Mouse (Mus musculus) kidney, adult 18-20 months (tissue): ENCODE results near the gene Colgalt2.
A peak's percentile ranks its signal among the peaks of the same experiment; 100 is the strongest.

Experiments used
- DNase-seq: peaks from one replicate; pipeline ENCODE4 v3.0.0; 2021

The Colgalt2 gene

DNA sequence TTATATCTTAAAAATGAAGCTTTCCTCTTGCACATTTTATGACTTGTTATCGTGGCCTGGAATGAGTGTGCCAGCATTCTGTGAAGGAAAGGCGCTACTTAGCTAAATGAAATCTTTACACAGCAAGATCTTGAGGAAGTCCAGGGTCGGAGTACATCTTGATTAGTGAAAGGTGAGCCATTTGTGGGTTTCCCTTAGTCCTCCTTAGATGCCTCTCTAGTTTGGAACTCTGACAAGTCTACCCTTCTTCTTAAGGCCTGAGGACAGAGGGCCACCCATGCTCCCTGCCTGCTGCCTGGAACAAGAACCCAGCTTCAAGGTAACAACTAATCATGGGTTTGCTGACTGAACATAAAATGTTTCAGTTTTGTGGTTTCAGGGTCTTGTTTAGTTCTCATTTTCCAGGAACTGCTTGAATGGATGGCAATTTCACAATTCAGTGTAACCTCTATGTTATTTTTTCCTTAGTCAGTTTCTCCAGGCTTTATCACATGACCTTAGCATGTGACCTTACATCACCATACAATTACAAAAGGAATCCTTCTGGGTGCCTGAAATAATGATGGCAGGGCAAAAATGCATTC lies 140.8 kb downstream of the Colgalt2 start:
- DNase-seq = no peak

DNA sequence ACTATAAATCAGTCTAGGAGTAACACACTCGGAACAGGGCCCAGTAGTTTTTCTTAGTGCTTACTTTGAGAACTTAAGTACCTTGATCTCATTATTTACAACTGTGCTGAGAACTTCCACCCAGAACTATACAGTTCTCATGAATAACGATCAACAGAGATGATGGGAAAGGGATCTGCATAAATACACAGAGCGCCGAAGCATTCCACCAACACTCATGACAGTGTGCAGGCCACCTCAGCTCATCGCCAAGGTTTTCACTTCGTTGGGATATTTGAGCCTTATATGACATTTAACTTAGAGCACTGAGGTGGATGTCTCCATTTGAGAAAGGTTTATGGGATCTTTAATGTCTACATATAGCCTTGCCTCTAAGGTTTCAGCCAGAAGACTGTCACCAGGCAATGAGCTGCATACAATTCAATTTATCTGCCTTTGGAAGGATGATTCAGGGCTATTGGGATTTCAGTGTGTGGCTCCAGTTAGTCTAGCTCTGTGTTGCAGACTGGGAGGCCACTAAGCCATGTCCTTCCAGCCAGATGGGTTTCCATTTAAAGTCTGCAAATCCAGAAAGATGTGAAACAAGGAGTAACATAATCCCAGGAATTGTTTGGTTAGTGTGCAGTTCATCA lies 143.2 kb downstream of the Colgalt2 start:
- DNase-seq = no peak

DNA sequence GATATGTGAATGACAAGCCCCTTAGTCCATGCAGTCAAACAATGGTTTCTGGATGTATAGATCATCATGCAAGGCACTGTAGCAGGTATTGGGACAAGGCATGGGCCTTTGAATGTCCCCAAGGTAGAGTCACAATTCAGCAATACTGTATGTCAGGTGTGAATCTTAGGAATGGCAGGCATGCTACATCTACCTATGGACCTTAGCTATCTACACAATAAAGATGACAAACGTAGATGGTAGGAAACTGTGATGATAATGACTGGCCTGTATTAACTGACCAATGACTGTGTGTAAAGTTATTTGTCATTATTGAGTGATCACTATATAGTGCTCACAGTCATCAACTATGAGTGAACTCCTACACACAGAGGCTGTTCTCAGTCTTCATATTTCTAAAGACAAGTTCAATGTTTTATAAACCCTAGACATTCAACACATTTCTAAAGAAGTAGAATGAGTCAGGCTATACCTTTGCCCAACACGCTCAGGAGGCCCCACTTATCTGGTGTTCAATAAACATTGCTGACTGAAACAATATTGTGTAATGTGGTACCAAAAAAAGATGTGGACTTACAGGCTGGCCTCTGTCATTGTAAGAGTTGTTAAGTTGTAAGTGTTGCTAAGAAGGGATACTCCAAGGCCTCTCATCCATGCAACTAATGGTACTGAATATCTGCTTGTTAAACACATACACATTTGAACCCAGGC lies 144.0 kb downstream of the Colgalt2 start:
- DNase-seq = no peak

DNA sequence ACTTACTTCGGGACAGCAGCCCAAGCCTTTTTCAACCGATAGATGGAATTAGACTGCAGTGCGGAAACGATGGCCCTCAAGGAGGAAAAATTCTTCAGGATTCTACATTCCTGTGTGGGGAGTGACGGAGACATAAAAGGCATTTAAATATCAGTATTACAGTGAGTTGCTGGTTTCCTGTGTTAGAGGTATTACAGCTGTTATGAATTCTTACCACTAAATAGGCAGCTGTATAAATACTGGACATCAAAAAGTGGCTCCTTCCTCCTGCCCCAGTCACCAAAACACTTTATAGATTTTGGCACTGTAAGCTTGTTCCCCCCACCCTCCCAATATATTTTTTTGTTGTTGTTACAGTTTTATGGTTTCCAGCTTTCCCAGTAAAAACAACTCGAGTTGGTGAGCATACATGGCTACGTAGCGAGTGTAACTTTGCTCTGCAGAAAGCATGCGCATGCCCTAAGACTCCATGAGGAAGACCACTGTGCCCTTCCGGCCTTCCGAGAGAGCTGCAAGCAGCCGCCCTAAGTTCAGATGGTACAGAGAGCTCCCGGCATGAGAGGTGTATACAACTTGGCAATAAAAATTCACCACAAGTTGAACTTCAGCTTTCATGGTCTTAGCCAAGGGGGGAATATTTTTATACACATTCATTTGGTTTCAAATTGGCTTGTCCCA lies 149.6 kb downstream of the Colgalt2 start:
- no peak for DNase-seq

DNA sequence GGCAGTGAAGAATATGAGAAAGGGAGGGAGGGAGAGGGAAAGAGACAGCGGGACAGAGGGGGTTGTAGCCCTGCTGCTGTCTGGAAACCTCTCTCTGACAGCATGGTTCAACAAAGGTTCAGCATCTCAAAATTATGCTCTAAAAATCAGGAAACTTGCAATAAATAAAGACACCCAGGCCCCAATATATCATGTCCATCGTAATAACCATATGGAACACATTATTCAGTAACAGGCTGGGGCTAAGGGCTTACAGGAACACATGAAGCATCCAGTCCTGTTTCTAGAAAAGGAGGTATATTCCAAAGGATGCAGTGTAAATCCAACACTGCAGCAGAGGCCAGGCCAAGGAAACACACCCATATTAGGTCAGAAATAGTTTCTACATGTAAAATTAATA lies 150.9 kb downstream of the Colgalt2 start:
- DNase-seq = no peak

DNA sequence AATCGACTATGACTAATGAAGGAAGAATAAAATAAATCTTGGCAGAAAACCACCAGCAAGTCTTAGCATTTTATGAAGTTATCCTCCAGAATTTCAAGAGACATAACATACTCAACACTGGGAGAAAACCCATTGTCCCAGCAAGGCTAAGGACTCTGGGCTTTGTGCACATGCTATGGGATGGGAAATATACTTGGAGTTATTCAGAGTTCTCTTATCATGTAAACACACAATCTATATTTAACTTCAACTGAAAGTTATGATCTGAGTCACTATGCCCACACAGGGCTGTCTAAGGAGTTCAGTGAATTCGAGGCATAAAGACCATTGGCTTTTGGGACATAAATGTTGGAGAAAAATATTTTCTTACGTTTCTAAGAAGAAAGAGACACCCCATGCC lies 151.3 kb downstream of the Colgalt2 start:
- no peak for DNase-seq

DNA sequence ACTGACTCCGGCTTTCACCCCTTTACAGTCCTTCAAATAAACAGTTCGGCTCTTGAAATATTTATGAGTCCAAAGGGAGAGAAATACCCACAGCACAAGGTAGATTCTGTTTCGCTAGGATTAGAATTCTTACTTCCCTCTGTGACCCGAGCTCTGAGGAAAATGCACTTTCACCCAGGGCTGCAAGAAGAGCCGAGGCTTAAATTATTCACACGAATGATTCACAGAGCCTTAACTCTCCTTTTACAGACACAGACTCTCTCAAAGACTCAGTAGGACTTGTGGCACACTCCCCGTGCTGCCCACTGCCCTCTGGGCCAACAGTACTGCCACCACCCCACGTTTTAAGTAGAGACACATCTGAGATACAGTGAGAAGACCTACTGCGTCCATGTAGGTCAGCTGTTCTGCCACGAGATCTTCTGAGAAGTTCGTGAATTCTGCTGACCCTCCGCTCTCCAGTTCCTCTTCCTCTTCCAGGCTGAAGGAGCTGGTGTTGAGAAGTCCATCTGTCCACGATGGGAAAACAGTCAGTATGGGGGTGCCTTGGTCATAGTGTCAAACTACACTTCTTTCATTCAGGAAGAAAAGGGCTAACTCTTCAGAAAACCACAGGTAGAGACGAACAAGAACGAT lies 154.4 kb downstream of the Colgalt2 start:
- peak; percentile 50 for DNase-seq

DNA sequence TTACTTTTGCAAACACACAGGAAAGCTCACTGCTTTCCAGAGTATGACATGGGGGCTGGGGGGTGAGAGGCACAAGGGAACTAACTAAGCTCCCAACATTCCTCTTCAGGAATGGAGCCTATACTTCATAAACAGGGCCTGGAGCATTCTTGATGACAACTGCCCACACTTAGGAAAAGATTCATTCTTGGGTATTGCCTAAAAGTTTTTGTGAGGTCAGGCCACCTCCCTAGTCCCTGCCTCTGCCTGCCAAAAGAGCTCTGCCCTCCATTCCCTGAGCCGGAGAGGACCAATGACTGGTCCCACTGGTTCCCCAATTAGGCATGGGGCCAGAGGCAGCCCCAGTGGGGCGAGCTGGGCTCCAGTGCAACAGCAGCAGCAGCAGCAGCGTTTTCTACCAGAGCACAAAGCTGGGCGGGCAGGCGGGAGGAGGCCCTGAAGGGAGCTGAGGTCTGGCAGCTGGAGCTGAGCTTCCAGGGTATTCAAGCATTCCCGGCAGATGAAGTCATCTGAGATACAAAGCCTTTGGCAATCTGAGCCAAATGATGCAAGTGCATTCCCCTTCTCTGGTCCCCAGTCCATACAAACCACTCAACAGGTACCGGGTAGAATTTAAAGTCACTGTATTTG lies 156.4 kb downstream of the Colgalt2 start:
- no peak for DNase-seq

DNA sequence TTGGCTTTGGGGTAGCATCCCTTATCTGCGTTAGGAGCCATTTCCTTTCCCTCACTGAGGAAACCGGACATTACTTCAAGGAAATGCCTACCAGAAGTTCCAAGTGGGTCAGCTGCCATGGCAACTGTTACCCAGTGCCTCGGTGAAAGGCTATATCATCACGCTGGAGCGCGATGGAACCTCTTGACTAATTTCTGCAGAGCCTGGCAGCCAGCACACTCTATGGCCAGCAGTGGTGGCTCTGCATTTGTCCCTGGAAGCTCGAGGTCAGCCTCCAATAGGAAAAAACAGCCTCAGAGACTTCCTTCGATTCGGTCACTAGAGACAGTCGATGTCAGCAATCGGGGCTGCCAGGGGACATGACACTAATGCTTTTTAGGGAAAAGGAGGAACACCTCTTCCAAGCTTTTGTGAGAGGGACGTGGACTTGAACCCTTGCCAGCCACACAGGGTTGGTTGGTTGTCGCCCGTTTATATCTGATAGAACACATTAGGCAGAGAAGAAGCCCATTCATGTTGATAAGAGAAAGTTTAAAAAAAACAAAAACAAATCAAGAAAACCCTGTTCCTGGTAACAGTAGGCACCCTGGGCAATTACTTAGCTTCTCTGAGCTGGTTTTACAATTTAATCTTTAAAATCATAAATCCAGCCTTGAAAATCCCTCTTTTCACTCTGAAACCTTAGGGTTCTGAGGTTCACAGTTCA lies 157.1 kb downstream of the Colgalt2 start:
- DNase-seq = peak; percentile 46
